ENCODE assay signal across 18 mouse cellular contexts in genomic region chr11:115223451-115223850, GRCm38 (mm10). TPM values are rescaled to one million over a fixed set of nuclear protein-coding genes. Genes with fewer than 3 reads are reported as not detected.
DNase-seq lines count a peak whose midpoint lies in the region; ATAC-seq and TF ChIP-seq lines count a peak whose summit lies in the region.
"Had no signal": no experiment of that assay in that cellular context is flagged by ENCODE, and none has a peak within 500 bp of the region (broad histone marks: within the 10 kb centered on the region; RNA-seq: fewer than 3 reads in every experiment).

No protein-coding gene starts in this region.

- peak overlapping the region; percentile 54 for H3K9ac ChIP-seq in heart, embryonic 14.5 days (ENCODE audit: low read length)
- H3K9ac ChIP-seq: liver, embryonic 13.5 days had no signal

- peak overlapping the region; percentile 82 to 83 for H3K27ac ChIP-seq in heart, embryonic 14.5 days (replicated peaks in 1 of 2; ENCODE audit: control insufficient read depth in 1 of 2, insufficient read depth in 1 of 2, low read depth in 2 of 2, low read length in 2 of 2)
- H3K27ac ChIP-seq in thymus, adult 2 months (ENCODE audit: control insufficient read depth, insufficient read depth, low read length): no peak overlapping the region
- H3K27ac ChIP-seq: heart, adult 2 months; hindbrain, postnatal 0 days; liver, embryonic 13.5 days; stomach, postnatal 0 days had no signal

- peaks cover 75 to 84% of the 10 kb centered on the region in 2 experiments for H3K4me1 ChIP-seq in heart, embryonic 14.5 days (ENCODE audit: control insufficient read depth in 2 of 2, insufficient read depth in 2 of 2, low read length in 2 of 2)
- peaks cover 61% of the 10 kb centered on the region for H3K4me1 ChIP-seq in thymus, adult 2 months (replicated peaks; ENCODE audit: control insufficient read depth, insufficient read depth, low read length)

- H3K4me2 ChIP-seq in heart, embryonic 14.5 days (ENCODE audit: low read length): peak overlapping the region; percentile 44
- H3K4me2 ChIP-seq: liver, embryonic 13.5 days had no signal

- no peaks in the 10 kb centered on the region for H3K27me3 ChIP-seq in heart, embryonic 14.5 days (ENCODE audit: control insufficient read depth, insufficient read depth, low read length)
- no peaks in the 10 kb centered on the region for H3K27me3 ChIP-seq in thymus, adult 2 months (ENCODE audit: control insufficient read depth, insufficient read depth, low read length)
- H3K27me3 ChIP-seq: liver, embryonic 13.5 days had no signal

- peak; percentile 16; the same call in 1 of the 2 replicates for TF ChIP-seq CTCF in thymus, adult 2 months (IDR thresholded peaks at IDR 0.05; ENCODE audit: borderline replicate concordance, control insufficient read depth, extremely low read depth, insufficient read depth, low read length, poor library complexity)

- no peaks in the 10 kb centered on the region for H3K36me3 ChIP-seq in heart, embryonic 14.5 days (ENCODE audit: control insufficient read depth, insufficient read depth, low read length)
- H3K36me3 ChIP-seq in thymus, adult 2 months (ENCODE audit: control insufficient read depth, insufficient read depth, low read length): no peaks in the 10 kb centered on the region
- H3K36me3 ChIP-seq: liver, embryonic 13.5 days had no signal

- H3K4me3 ChIP-seq in heart, embryonic 14.5 days (ENCODE audit: control insufficient read depth in 1 of 2, insufficient read depth in 1 of 2, low read depth in 1 of 2, low read length in 2 of 2): no peak overlapping the region
- H3K4me3 ChIP-seq in thymus, adult 2 months (ENCODE audit: control insufficient read depth, insufficient read depth, low read length): no peak overlapping the region
- H3K4me3 ChIP-seq: heart, adult 2 months; liver, embryonic 13.5 days had no signal

- DNase-seq in CD4-positive, CD25-positive, alpha-beta regulatory T cell, adult 2 months (ENCODE audit: low read depth, low spot score): peak; percentile 25
- no peak for DNase-seq in heart, adult 11 months
- DNase-seq in thymus, adult 2 months: no peak
- DNase-seq in thymus, postnatal 25 days: no peak
- no peak for DNase-seq in right cerebral cortex, adult 18-20 months
- DNase-seq in frontal cortex, postnatal 36 days (ENCODE audit: low spot score in 2 of 2): no peak
- DNase-seq: heart, adult 2 months; kidney, adult 18-20 months; kidney, postnatal 25 days; liver, embryonic 13.5 days; midbrain, embryonic 14.5 days; right cerebral cortex, postnatal 14 days had no signal

- 42% methylated on average over 11 of the region's 11 CpGs for WGBS in heart, embryonic 14.5 days
- WGBS in thymus, adult 2 months: 10% methylated on average over 11 of the region's 11 CpGs

- TF ChIP-seq POLR2A in thymus, adult 2 months (IDR thresholded peaks at IDR 0.05; ENCODE audit: control insufficient read depth, extremely low read depth, insufficient read depth, low read length, poor library complexity): no peak

- H3K9me3 ChIP-seq in heart, embryonic 14.5 days (ENCODE audit: control insufficient read depth, low read length): no peaks in the 10 kb centered on the region
- H3K9me3 ChIP-seq: liver, embryonic 13.5 days had no signal

- no peak for ATAC-seq in CD4-positive, CD25-positive, alpha-beta regulatory T cell, adult 4 months
- no peak for ATAC-seq in heart, embryonic 14.5 days (ENCODE audit: insufficient number of reproducible peaks, insufficient read depth, low FRiP score, low read depth)
- ATAC-seq: hindbrain, postnatal 0 days had no signal

RNA-seq across cellular contexts. Expression of gene Nat9, which starts 35.8 kb away (rescaled TPM):
- polyA plus RNA-seq in CD4-positive, CD25-positive, alpha-beta regulatory T cell, adult 4 months (2017; shearing (Covaris generic)): 10 to 100 TPM; 12.1 to 18.1 TPM
- polyA plus RNA-seq in heart, embryonic 14.5 days (2014; fragmentation: Nextera tagmentation; extraction: Ambion mirVana): 16.5 and 16.6 TPM in 2 replicates
- polyA plus RNA-seq in thymus, adult 2 months (2012; rRNA removed): 9.8 and 11.8 TPM in 2 replicates

RNA-seq across cellular contexts. Expression of gene Tmem104, which starts 36.2 kb away (rescaled TPM):
- polyA plus RNA-seq in CD4-positive, CD25-positive, alpha-beta regulatory T cell, adult 4 months (2017; shearing (Covaris generic)): 10 to 100 TPM in 1 of 2 experiments, 1 to 10 TPM in 1; 8.1 to 14.2 TPM
- polyA plus RNA-seq in heart, embryonic 14.5 days (2014; fragmentation: Nextera tagmentation; extraction: Ambion mirVana): 6.5 and 8.4 TPM in 2 replicates
- 24.1 and 26.8 TPM in 2 replicates for polyA plus RNA-seq in thymus, adult 2 months (2012; rRNA removed)

RNA-seq across cellular contexts. Expression of gene Grin2c, which starts 43.6 kb away (rescaled TPM):
- not detected for polyA plus RNA-seq in CD4-positive, CD25-positive, alpha-beta regulatory T cell, adult 4 months (2017; shearing (Covaris generic))
- polyA plus RNA-seq in heart, embryonic 14.5 days (2014; fragmentation: Nextera tagmentation; extraction: Ambion mirVana): 0.15 TPM in 1 of 2 replicates, not detected in the other
- polyA plus RNA-seq in thymus, adult 2 months (2012; rRNA removed): 6.5 and 7.1 TPM in 2 replicates
- polyA plus RNA-seq: embryonic facial prominence, embryonic 14.5 days; forebrain, embryonic 11.5 days; stomach, postnatal 0 days had no signal

RNA-seq across cellular contexts. Expression of gene Fdxr, which starts 53.4 kb away (rescaled TPM):
- 10 to 100 TPM; 21.6 to 26.8 TPM for polyA plus RNA-seq in CD4-positive, CD25-positive, alpha-beta regulatory T cell, adult 4 months (2017; shearing (Covaris generic))
- polyA plus RNA-seq in heart, embryonic 14.5 days (2014; fragmentation: Nextera tagmentation; extraction: Ambion mirVana): 9.3 and 9.4 TPM in 2 replicates
- polyA plus RNA-seq in thymus, adult 2 months (2012; rRNA removed): 31.8 and 36.3 TPM in 2 replicates
